Mouse (Mus musculus) liver, adult 2 months (tissue): Measurements from ENCODE around the gene Hoxc6.

ENCODE experiments used
- CTCF ChIP-seq: fragments of 200-500 bp; IDR thresholded peaks from 2 replicates; pipeline ENCODE4 v1.5.1; 2011; ENCODE audit warnings: low read depth, low read length, control low read depth
- POLR2A ChIP-seq: fragments of 200-500 bp; IDR thresholded peaks from 2 replicates; pipeline ENCODE4 v1.6.1; 2011; ENCODE audit warnings: low read length, control low read depth; ENCODE audit not compliant: insufficient read depth; ENCODE audit errors: extremely low read depth

DNA sequence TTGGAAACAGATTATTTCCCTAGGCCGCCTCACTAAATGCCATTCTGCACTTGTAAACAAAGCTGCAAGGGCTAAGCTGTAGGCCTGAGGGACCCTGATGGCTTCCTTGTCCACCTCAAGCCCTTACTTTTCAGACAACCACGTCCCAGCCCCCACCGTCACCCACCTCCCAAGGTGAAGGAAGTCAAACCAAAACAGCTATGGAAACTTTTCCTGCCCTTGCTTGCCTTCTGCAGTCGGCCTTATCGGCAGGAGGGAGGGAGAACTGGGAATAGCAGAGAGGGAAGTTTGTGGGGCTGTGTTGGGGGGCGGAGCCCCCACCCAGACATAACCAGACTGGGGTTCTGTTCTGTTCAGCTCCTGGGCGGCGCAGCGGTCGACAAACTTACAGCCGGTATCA, 5.9 kb upstream of the Hoxc6 start:
- TF ChIP-seq CTCF (no peak), POLR2A (no peak)
